Mouse (Mus musculus): ENCODE measurements around the gene Cmtm4. TPM values are rescaled to one million over a fixed set of nuclear protein-coding genes. Genes with fewer than 3 reads are reported as not detected.

Gene Cmtm4
- polyA plus RNA-seq (2015; fragmentation: Nextera tagmentation; extraction: Ambion mirVana) = 0.38 and 0.64 TPM in 2 replicates

DNA sequence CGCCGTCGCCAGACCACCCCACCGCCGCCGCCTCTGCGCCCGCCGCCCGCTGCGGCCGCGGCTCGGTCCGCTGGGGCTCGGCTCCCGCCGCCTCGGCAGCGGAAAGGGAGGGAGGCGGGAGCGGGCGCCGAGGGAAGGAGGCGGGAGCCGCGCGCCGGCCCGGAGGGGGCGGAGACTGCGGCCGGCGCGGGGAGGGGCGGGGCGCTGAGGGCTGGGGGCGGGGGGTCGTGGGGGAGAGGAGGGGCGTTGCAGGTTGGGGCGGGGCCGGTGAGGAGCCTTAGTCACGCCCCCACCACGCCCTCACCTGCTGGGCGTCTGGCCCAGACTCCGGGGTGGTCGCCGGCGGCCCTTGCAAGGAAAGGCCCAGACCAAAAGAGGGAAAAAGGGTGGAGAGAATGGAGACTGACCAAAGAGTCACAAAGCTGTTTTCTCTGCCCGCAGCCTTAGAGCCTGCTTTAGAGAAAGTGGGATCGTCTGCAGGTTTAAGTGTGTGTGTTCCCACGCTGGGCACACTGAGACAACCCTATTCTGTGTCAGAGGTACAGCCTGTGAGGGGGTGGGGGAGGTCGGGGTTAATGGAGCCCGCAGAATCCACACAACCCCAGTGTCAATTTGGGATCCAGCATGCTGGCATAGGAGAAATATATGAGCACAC is at the start of gene Cmtm4:
Gene Cmtm4, minus strand, starts transcription at position 105 of the 655 bp plus-strand sequence.
- Histone ChIP-seq H3K4me3 (replicated peaks) (peak within 1 kb of the TSS; percentile 65), H3K27me3 (peaks cover 39% of the 10 kb centered on the region), H3K9ac (peak within 1 kb of the TSS; percentile 55), H3K9me3 (replicated peaks) (no peaks in the 10 kb centered on the region), H3K36me3 (replicated peaks) (no peaks in the 10 kb centered on the region), H3K4me1 (replicated peaks) (peaks cover 18% of the 10 kb centered on the region), H3K27ac (replicated peaks) (no peak within 1 kb of the TSS; the same call in 1 of the 2 replicates), H3K4me2 (peak within 1 kb of the TSS; percentile 90)
- 2% methylated on average over 43 of the region's 54 CpGs for WGBS (ENCODE audit: insufficient replicate concordance)
- ATAC-seq (ENCODE audit: insufficient read depth) = peak; percentile 77

DNA sequence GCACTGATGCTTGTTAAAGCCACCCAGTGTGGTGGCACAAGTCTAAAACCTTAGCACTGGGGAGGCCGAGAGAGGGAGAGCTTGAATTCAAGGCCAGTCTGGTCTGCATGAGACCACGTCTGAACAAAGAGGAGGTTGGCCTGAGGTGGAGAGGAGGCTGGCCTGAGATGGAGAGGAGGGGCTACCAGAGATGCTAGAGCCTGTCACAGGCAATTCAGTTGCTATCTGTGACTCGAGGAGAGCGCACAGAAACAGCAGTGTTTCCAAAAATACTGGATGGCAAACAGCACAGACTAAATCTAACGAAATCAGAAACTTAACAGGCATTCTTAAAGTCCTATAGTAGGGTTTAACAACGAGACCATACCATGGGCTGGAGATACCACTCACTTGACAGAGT is 49.6 kb upstream of the Cmtm4 start:
- peaks cover 20% of the 10 kb centered on the region for H3K4me1 ChIP-seq (replicated peaks)
- H3K27me3 ChIP-seq = no peaks in the 10 kb centered on the region
- WGBS (ENCODE audit: insufficient replicate concordance) = 41% methylated on average over 6 of the region's 6 CpGs
- H3K4me2 ChIP-seq = no peak overlapping the region
- H3K4me3 ChIP-seq (replicated peaks) = no peak overlapping the region
- peaks cover 7% of the 10 kb centered on the region for H3K36me3 ChIP-seq (replicated peaks)
- no peak for ATAC-seq (ENCODE audit: insufficient read depth)
- H3K9me3 ChIP-seq (replicated peaks) = no peaks in the 10 kb centered on the region
- H3K27ac ChIP-seq (replicated peaks) = no peak overlapping the region
- H3K9ac ChIP-seq = no peak overlapping the region

GRCm38 (mm10) chr8:104443125-104443679 is 47.6 kb upstream of the Cmtm4 start:
- H3K9ac ChIP-seq = no peak overlapping the region

DNA sequence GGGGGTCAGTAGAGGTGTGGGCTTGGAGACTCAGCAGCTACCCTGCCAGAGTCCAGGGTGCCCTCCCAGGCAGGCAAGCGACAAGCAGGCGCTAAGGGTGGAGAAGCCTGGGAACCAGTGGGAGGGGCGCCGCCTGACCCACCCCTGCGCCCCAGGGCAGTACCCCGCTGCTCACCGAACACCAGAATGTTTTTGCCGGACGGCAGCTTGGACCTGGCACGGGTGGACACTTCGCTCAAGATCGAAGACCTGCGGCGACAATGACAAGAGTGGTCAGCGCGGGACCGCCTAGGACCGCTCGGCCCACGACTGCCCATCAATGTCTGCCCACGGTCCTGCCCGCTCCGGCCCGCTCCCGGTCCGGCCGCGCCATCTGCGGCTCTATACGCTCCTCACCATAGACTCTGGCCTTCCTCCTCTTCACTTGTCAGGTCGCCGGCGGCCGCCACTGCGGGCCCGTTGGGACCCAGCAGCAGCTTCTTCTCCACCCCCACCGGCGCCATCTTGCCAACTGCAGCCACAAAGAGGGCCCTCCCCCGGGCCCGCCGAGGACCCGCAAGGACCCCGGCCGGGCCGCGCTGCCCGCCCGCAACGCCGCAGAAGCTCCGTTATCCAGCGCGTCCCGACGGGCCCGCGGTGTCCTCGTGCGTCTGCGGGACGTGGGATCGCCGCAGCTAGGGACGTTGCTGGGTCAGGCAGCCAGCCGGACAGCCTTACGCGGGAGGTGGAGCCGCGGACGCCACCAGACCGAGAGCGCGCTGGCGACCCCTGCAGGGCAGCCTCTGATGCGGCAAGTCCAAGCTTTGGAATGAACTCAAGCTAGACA is 46.9 kb upstream of the Cmtm4 start, which contains the start of gene Dync1li2:
Gene Dync1li2, minus strand, starts transcription at position 749 of the 826 bp plus-strand sequence.
- H3K9ac ChIP-seq = peak within 1 kb of the TSS; percentile 81
- H3K27ac ChIP-seq (replicated peaks) = peak within 1 kb of the TSS; percentile 80
- H3K36me3 ChIP-seq (replicated peaks) = peaks cover 32% of the 10 kb centered on the region
- no peaks in the 10 kb centered on the region for H3K9me3 ChIP-seq (replicated peaks)
- H3K4me1 ChIP-seq (replicated peaks) = peaks cover 20% of the 10 kb centered on the region
- ATAC-seq (ENCODE audit: insufficient read depth) = peak; percentile 88
- no peaks in the 10 kb centered on the region for H3K27me3 ChIP-seq
- peak within 1 kb of the TSS; percentile 88 for H3K4me2 ChIP-seq
- WGBS (ENCODE audit: insufficient replicate concordance) = under 1% methylated on average over 75 of the region's 75 CpGs
- H3K4me3 ChIP-seq (replicated peaks) = peak within 1 kb of the TSS; percentile 92

More at GRCm38 (mm10) chr8:104443125-104443679, 47.6 kb upstream of the Cmtm4 start:
- Histone ChIP-seq H3K9me3 (replicated peaks) (no peaks in the 10 kb centered on the region), H3K36me3 (replicated peaks) (peaks cover 27% of the 10 kb centered on the region), H3K4me3 (replicated peaks) (peak overlapping the region; percentile 92), H3K4me2 (peak overlapping the region; percentile 88), H3K27me3 (no peaks in the 10 kb centered on the region), H3K4me1 (replicated peaks) (peaks cover 20% of the 10 kb centered on the region), H3K27ac (replicated peaks) (no peak overlapping the region)
- ATAC-seq (ENCODE audit: insufficient read depth) = no peak
- WGBS (ENCODE audit: insufficient replicate concordance) = 56% methylated on average over 7 of the region's 7 CpGs

- peak overlapping the region; percentile 92 for H3K4me3 ChIP-seq (replicated peaks)
- no peaks in the 10 kb centered on the region for H3K27me3 ChIP-seq
- ATAC-seq (ENCODE audit: insufficient read depth) = no peak
- peak overlapping the region; percentile 81 for H3K9ac ChIP-seq
- no peaks in the 10 kb centered on the region for H3K9me3 ChIP-seq (replicated peaks)
- H3K27ac ChIP-seq (replicated peaks) = 0 out of 2 replicates have a peak overlapping the region, but pooled peaks have one; percentile 80
- peaks cover 41% of the 10 kb centered on the region for H3K36me3 ChIP-seq (replicated peaks)
- 67% methylated on average over 7 of the region's 7 CpGs for WGBS (ENCODE audit: insufficient replicate concordance)
- peak overlapping the region; percentile 88 for H3K4me2 ChIP-seq
- peaks cover 20% of the 10 kb centered on the region for H3K4me1 ChIP-seq (replicated peaks)
Observed at GRCm38 (mm10) chr8:104441613-104442012, 46.0 kb upstream of the Cmtm4 start.

DNA sequence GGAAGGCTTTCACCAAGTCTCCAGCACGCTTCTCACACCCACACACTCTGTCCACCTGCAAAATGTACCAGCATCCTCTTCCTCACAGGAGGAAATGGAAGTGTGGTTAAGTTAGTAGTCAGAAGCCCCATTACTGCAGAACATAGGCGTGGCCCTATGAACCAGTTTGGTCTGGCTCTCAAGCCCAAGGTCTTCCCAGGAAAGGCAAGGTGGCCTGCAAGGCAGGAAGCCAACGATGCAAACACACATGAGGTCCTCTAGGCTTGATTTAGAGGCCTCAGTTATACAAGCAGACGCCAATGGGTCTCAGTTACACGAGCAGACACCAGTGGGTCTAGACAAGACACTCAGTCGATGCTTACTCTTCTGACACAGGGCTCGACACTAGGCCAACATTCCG is 43.9 kb upstream of the Cmtm4 start:
- Histone ChIP-seq H3K27ac (replicated peaks) (no peak overlapping the region), H3K4me1 (replicated peaks) (peaks cover 29% of the 10 kb centered on the region), H3K4me2 (no peak overlapping the region), H3K9ac (no peak overlapping the region), H3K9me3 (replicated peaks) (no peaks in the 10 kb centered on the region), H3K4me3 (replicated peaks) (no peak overlapping the region), H3K36me3 (replicated peaks) (peaks cover 63% of the 10 kb centered on the region), H3K27me3 (no peaks in the 10 kb centered on the region)
- no peak for ATAC-seq (ENCODE audit: insufficient read depth)
- WGBS (ENCODE audit: insufficient replicate concordance) = 82% methylated on average over 8 of the region's 8 CpGs

GRCm38 (mm10) chr8:104437494-104438135 is 42.0 kb upstream of the Cmtm4 start:
- H3K4me2 ChIP-seq = no peak overlapping the region
- H3K27ac ChIP-seq (replicated peaks) = no peak overlapping the region
- H3K36me3 ChIP-seq (replicated peaks) = peaks cover 75% of the 10 kb centered on the region
- H3K9ac ChIP-seq = no peak overlapping the region
- H3K4me3 ChIP-seq (replicated peaks) = no peak overlapping the region
- 76% methylated on average over 13 of the region's 13 CpGs for WGBS (ENCODE audit: insufficient replicate concordance)
- peaks cover 33% of the 10 kb centered on the region for H3K4me1 ChIP-seq (replicated peaks)
- no peaks in the 10 kb centered on the region for H3K9me3 ChIP-seq (replicated peaks)
- no peak for ATAC-seq (ENCODE audit: insufficient read depth)
- H3K27me3 ChIP-seq = no peaks in the 10 kb centered on the region

- peaks cover 27% of the 10 kb centered on the region for H3K4me1 ChIP-seq (replicated peaks)
- H3K9me3 ChIP-seq (replicated peaks) = no peaks in the 10 kb centered on the region
- no peak overlapping the region for H3K4me2 ChIP-seq
- H3K36me3 ChIP-seq (replicated peaks) = peaks cover 86% of the 10 kb centered on the region
- H3K4me3 ChIP-seq (replicated peaks) = no peak overlapping the region
- ATAC-seq (ENCODE audit: insufficient read depth) = no peak
- no peak overlapping the region for H3K9ac ChIP-seq
- no peak overlapping the region for H3K27ac ChIP-seq (replicated peaks)
- no peaks in the 10 kb centered on the region for H3K27me3 ChIP-seq
- 87% methylated on average over 4 of the region's 4 CpGs for WGBS (ENCODE audit: insufficient replicate concordance)
Observed at GRCm38 (mm10) chr8:104436591-104436990, 41.0 kb upstream of the Cmtm4 start.

GRCm38 (mm10) chr8:104436038-104436437 is 40.4 kb upstream of the Cmtm4 start:
- no peak overlapping the region for H3K27ac ChIP-seq (replicated peaks)
- H3K36me3 ChIP-seq (replicated peaks) = peaks cover 91% of the 10 kb centered on the region

DNA sequence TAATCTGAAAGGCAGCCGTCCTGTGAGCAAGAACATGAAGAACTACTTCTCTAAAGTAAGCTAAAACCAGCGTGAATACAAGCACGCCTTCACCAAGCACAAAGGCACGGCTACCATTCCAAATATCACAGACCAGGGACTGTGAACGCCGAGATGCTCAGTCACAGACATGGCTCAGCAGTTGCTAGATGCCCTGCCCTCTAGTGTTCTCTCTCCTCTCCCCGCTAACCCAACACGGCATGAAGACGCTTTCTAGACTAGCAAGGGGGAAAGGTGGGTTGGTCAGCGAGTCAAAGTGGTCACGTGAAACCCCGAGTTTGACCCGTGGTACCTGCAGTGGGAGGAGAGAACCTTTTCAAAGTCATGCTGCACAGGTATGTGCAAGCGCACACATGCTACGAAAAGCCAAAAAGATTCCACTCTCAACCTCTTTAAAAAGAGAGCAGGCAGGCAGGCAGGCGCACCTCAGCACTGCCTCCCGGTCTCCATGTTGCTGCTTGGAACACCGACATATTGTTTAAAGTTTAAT is 39.3 kb upstream of the Cmtm4 start:
- ATAC-seq (ENCODE audit: insufficient read depth) = no peak
- H3K4me2 ChIP-seq = no peak overlapping the region
- no peak overlapping the region for H3K9ac ChIP-seq
- H3K4me1 ChIP-seq (replicated peaks) = peaks cover 19% of the 10 kb centered on the region
- H3K36me3 ChIP-seq (replicated peaks) = peaks cover 90% of the 10 kb centered on the region
- H3K4me3 ChIP-seq (replicated peaks) = no peak overlapping the region
- no peaks in the 10 kb centered on the region for H3K27me3 ChIP-seq
- H3K9me3 ChIP-seq (replicated peaks) = no peaks in the 10 kb centered on the region
- no peak overlapping the region for H3K27ac ChIP-seq (replicated peaks)
- 79% methylated on average over 18 of the region's 18 CpGs for WGBS (ENCODE audit: insufficient replicate concordance)

More at GRCm38 (mm10) chr8:104436038-104436437, 40.4 kb upstream of the Cmtm4 start:
- Histone ChIP-seq H3K4me1 (replicated peaks) (peaks cover 22% of the 10 kb centered on the region), H3K27me3 (no peaks in the 10 kb centered on the region), H3K9me3 (replicated peaks) (no peaks in the 10 kb centered on the region), H3K9ac (no peak overlapping the region), H3K4me3 (replicated peaks) (no peak overlapping the region), H3K4me2 (no peak overlapping the region)
- no peak for ATAC-seq (ENCODE audit: insufficient read depth)
- WGBS (ENCODE audit: insufficient replicate concordance) = 83% methylated on average over 12 of the region's 12 CpGs

Data from liver, embryonic 15.5 days (tissue).